Mouse (Mus musculus) lung, adult 2 months (tissue): ENCODE data around the gene Srarp.

Source experiments
- CTCF ChIP-seq: fragments of 200-500 bp; IDR thresholded peaks from 2 replicates; pipeline ENCODE4 v1.5.1; 2011; ENCODE audit warnings: mild to moderate bottlenecking, low read length, control low read depth; ENCODE audit not compliant: insufficient read depth
- POLR2A ChIP-seq: fragments of 200-500 bp; IDR thresholded peaks from 2 replicates; pipeline ENCODE4 v1.6.1; 2011; ENCODE audit warnings: low read depth, mild to moderate bottlenecking, control low read depth, low read length, borderline replicate concordance; ENCODE audit errors: extremely low read depth

- TF ChIP-seq CTCF (no peak), POLR2A (no peak)
Observed at GRCm38 (mm10) chr4:141408577-141408976, 27.3 kb downstream of the Srarp start.
